Mouse (Mus musculus) ES-E14 (cell line): Measurements from ENCODE around the gene Abhd17c. TPM values are rescaled to one million over a fixed set of nuclear protein-coding genes. Genes with fewer than 3 reads are reported as not detected.

Experiments used
- DNase-seq: peaks from one replicate; pipeline ENCODE4 v3.0.0-alpha.2; 2013; ENCODE audit warnings: low read depth, low spot score
- H3K27ac ChIP-seq: 2 replicates; pipeline ENCODE4 v1.5.1; 2012; ENCODE audit warnings: low read depth, mild to moderate bottlenecking, low read length, moderate library complexity, mixed read lengths; ENCODE audit not compliant: poor library complexity, insufficient read depth, severe bottlenecking
- H3K36me3 ChIP-seq: 2 replicates; pipeline ENCODE4 v1.6.1; 2012; ENCODE audit warnings: mild to moderate bottlenecking, low read length, moderate library complexity, mixed read lengths; ENCODE audit not compliant: control insufficient read depth, poor library complexity, insufficient read depth, severe bottlenecking
- H3K4me1 ChIP-seq, 2 experiments: fragments of 150-350 bp in 1 of 2; sonication (generic) in 1 of 2; 2 replicates each; pipeline ENCODE4 v1.6.1; 2012; ENCODE audit warnings: low read length in 2 of 2, mild to moderate bottlenecking in 1 of 2, mixed read lengths in 1 of 2; ENCODE audit not compliant: control insufficient read depth in 2 of 2, insufficient read depth in 2 of 2, poor library complexity in 1 of 2
- H3K4me3 ChIP-seq, 2 experiments: fragments of 150-350 bp in 1 of 2; sonication (generic) in 1 of 2; 2 replicates each; pipeline ENCODE4 v1.5.1; 2012; ENCODE audit warnings: low read length in 2 of 2, low read depth in 1 of 2, mild to moderate bottlenecking in 1 of 2, mixed read lengths in 1 of 2; ENCODE audit not compliant: insufficient read depth in 1 of 2, poor library complexity in 1 of 2, severe bottlenecking in 1 of 2
- H3K9ac ChIP-seq: 2 replicates; pipeline ENCODE4 v1.6.1; 2012; ENCODE audit warnings: low read depth, mild to moderate bottlenecking, low read length, mixed read lengths; ENCODE audit not compliant: poor library complexity, insufficient read depth, severe bottlenecking
- H3K9me3 ChIP-seq: fragments of 150-350 bp; sonication (generic); 2 replicates; pipeline ENCODE4 v1.6.1; 2012; ENCODE audit warnings: low read depth, mild to moderate bottlenecking, low read length; ENCODE audit not compliant: control insufficient read depth, insufficient read depth
- CHD2 ChIP-seq: IDR thresholded peaks from 2 replicates; pipeline ENCODE4 v1.6.1; 2014; ENCODE audit warnings: mild to moderate bottlenecking, low read depth, low read length, inconsistent platforms
- HCFC1 ChIP-seq: IDR thresholded peaks from 2 replicates; pipeline ENCODE4 v1.6.1; 2012; ENCODE audit warnings: low read length, inconsistent platforms, borderline replicate concordance; ENCODE audit not compliant: insufficient read depth
- MAFK ChIP-seq: IDR thresholded peaks from 2 replicates; pipeline ENCODE4 v1.6.1; 2014; ENCODE audit warnings: mild to moderate bottlenecking, low read depth, low read length, inconsistent platforms; ENCODE audit not compliant: insufficient read depth
- ZC3H11A ChIP-seq: IDR thresholded peaks from 2 replicates; pipeline ENCODE4 v1.6.1; 2012; ENCODE audit warnings: low read depth, mild to moderate bottlenecking, inconsistent platforms, low read length, borderline replicate concordance
- ZNF384 ChIP-seq: IDR thresholded peaks from 2 replicates; pipeline ENCODE4 v1.6.1; 2012; ENCODE audit warnings: low read depth, low read length, inconsistent platforms
- in situ Hi-C, 2 experiments: fragments of 600-800 bp; cut with MboI; formaldehyde crosslinking; loops; one replicate each; pipeline ENCODE4 v1.15.1; 2025; ENCODE audit warnings: low sequenced_read_pairs in 2 of 2, inconsistent platforms in 1 of 2; ENCODE audit not compliant: unreplicated experiment in 2 of 2
- total RNA-seq: library from RNA; depleted of rRNA; stranded (reverse); fragments of 300-350 nt; gene quantifications from 2 replicates; pipeline ENCODE4 v1.2.3, GENCODE M21; 2012

Abhd17c gene
- total RNA-seq, 1 experiment, result 25.8 TPM

DNA sequence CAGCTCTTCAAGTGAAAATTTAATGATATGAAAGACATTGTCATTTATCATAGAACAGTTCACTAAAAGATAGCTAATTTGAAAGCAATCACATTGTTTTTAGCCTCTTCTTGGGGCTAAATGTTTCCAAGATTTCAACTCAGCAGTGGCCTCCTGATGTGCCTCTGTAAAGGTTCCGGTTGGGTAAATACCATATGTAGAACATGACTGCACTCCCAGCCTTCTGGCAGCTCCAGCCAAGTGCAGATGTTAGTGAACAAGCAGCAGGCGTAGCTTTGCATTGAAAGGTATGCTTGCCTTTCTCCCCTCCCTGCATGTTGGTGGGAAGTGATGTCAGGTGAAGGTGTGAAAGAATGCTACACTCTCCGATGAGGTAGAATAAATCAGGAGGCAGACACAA, 36.9 kb downstream of the Abhd17c start:
- Histone ChIP-seq H3K4me1 (peaks cover 2 to 6% of the 10 kb centered on the region in 2 experiments; a peak in 2 of 4 replicates), H3K4me3 (no peak overlapping the region), H3K9me3 (no peaks in the 10 kb centered on the region), H3K9ac (no peak overlapping the region), H3K27ac (no peak overlapping the region), H3K36me3 (peaks cover 19% of the 10 kb centered on the region)
- DNase-seq, result no peak
- TF ChIP-seq MAFK (no peak), CHD2 (no peak), HCFC1 (no peak), ZNF384 (no peak)
- in situ Hi-C loops, result no loop called here

- H3K36me3 ChIP-seq, result peaks cover 25% of the 10 kb centered on the region
- in situ Hi-C loops, result no loop called here
These were observed 38.7 kb downstream of the Abhd17c start for GRCm38 (mm10) chr7:84113035-84113390.

GRCm38 (mm10) chr7:84112351-84113034, 39.2 kb downstream of the Abhd17c start:
- Histone ChIP-seq H3K36me3 (peaks cover 22% of the 10 kb centered on the region), H3K27ac (no peak overlapping the region), H3K9ac (no peak overlapping the region), H3K4me3 (no peak overlapping the region), H3K4me1 (0 out of 4 replicates have a peak, but pooled peaks cover 0 to 3% of the 10 kb centered on the region in 2 experiments), H3K9me3 (no peaks in the 10 kb centered on the region)
- in situ Hi-C loops, result no loop called here
- no peak for DNase-seq
- TF ChIP-seq MAFK (no peak), HCFC1 (no peak), ZC3H11A (no peak), ZNF384 (no peak)

More at GRCm38 (mm10) chr7:84113035-84113390, 38.7 kb downstream of the Abhd17c start:
- Histone ChIP-seq H3K27ac (no peak overlapping the region), H3K4me1 (0 out of 4 replicates have a peak, but pooled peaks cover 0 to 3% of the 10 kb centered on the region in 2 experiments), H3K4me3 (no peak overlapping the region), H3K9ac (no peak overlapping the region), H3K9me3 (no peaks in the 10 kb centered on the region)
- DNase-seq, result no peak
- no peak for TF ChIP-seq HCFC1
- no peak for TF ChIP-seq ZC3H11A
- no peak for TF ChIP-seq ZNF384
- no peak for TF ChIP-seq MAFK
- TF ChIP-seq CHD2, result no peak

DNA sequence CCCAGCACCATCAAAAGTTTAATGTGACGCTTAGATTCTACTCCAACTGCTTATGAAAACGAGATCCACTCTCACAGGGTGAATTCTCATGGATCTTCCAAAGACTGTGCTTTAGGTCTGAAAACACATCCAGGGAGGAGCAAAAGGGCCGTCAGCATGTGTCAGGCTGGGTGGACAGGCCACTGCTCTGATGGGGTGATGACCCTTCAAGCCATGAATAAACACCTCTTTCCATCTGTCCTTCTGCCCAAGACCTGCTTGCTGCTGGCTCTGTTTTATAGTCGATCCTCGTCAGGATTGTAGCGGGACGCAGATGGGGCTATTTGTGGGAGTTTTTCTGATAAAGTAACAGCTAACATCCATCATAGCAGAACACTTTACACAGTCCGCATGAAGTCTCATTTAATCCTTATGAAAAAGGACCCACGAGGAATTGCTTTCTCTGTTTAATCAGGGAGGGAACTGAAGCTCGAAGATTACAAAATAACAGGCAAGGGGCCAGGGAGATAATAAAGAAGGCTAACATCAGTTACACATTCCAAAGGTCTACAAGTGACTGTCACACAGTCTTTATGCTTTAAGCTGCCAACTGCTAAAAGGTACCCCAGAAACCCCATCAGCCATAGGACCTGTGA, 39.9 kb downstream of the Abhd17c start:
- Histone ChIP-seq H3K36me3 (peaks cover 22% of the 10 kb centered on the region), H3K4me1 (0 out of 4 replicates have a peak, but pooled peaks cover 0 to 3% of the 10 kb centered on the region in 2 experiments), H3K9me3 (no peaks in the 10 kb centered on the region), H3K27ac (no peak overlapping the region), H3K4me3 (no peak overlapping the region), H3K9ac (no peak overlapping the region)
- no peak for TF ChIP-seq ZC3H11A
- no peak for TF ChIP-seq CHD2
- TF ChIP-seq MAFK, result no peak
- no peak for TF ChIP-seq HCFC1
- TF ChIP-seq ZNF384, result no peak
- in situ Hi-C loops, result no loop called here
- DNase-seq, result no peak
